Mouse (Mus musculus) hindbrain, postnatal 0 days (tissue): Measurements from ENCODE around the gene Cntf. TPM values are rescaled to one million over a fixed set of nuclear protein-coding genes. Genes with fewer than 3 reads are reported as not detected.

Source experiments
- ATAC-seq: fragments of 200-750 bp; cut with Nextera tagmentation; 2 replicates; pipeline ENCODE4 v1.8.0; 2017; ENCODE audit warnings: mild to moderate bottlenecking, moderate TSS enrichment, moderate library complexity
- DNase-seq: peaks from one replicate; pipeline ENCODE4 v3.0.0-alpha.2; 2015; ENCODE audit warnings: low spot score
- H3K27ac ChIP-seq: fragments of 300-500 bp; sonication (generic); 2 replicates; pipeline ENCODE4 v1.5.1; 2014; ENCODE audit warnings: mild to moderate bottlenecking
- H3K27me3 ChIP-seq: fragments of 300-500 bp; sonication (generic); 2 replicates; pipeline ENCODE4 v1.6.1; 2014; ENCODE audit warnings: low read length, mixed read lengths; ENCODE audit not compliant: insufficient read depth
- H3K36me3 ChIP-seq: fragments of 300-500 bp; sonication (generic); 2 replicates; pipeline ENCODE4 v1.6.1; 2014; ENCODE audit warnings: low read length, mixed read lengths; ENCODE audit not compliant: insufficient read depth
- H3K4me1 ChIP-seq: fragments of 300-500 bp; sonication (generic); 2 replicates; pipeline ENCODE4 v1.6.1; 2014; ENCODE audit warnings: antibody characterized with exemption, low read length, mixed read lengths; ENCODE audit not compliant: insufficient read depth
- H3K4me2 ChIP-seq: fragments of 300-500 bp; sonication (generic); 2 replicates; pipeline ENCODE4 v1.6.1; 2014; ENCODE audit warnings: low read depth, mild to moderate bottlenecking, low read length, moderate library complexity, mixed read lengths
- H3K4me3 ChIP-seq: fragments of 300-500 bp; sonication (generic); 2 replicates; pipeline ENCODE4 v1.5.1; 2014; ENCODE audit warnings: low read length
- H3K9ac ChIP-seq: fragments of 300-500 bp; sonication (generic); replicated peaks from 2 replicates; pipeline ENCODE4 v1.6.1; 2014; ENCODE audit warnings: mild to moderate bottlenecking, low read length, moderate library complexity, mixed read lengths
- H3K9me3 ChIP-seq: fragments of 300-500 bp; sonication (generic); 2 replicates; pipeline ENCODE4 v1.6.1; 2016; ENCODE audit warnings: low read length, mixed read lengths
- CTCF ChIP-seq: IDR thresholded peaks from 2 replicates; pipeline ENCODE4 v1.5.1; 2016; ENCODE audit warnings: antibody characterized with exemption, control low read depth, low read depth
- WGBS: fragments of 180-500 bp; shearing (Covaris S2); extraction: QIAGEN DNeasy Blood & Tissue Kit; methylation state at CpG from one replicate; pipeline ENCODE4 v1.1.7; 2014; 5-methylcytosine and 5-hydroxymethylcytosine counted together
- polyA plus RNA-seq: library from polyadenylated mRNA; unstranded; fragments of >200 nt; fragmentation: Nextera tagmentation; extraction: Ambion mirVana; gene quantifications from 2 replicates; pipeline ENCODE4 v1.2.1, GENCODE M21; 2015
- total RNA-seq: library from RNA; depleted of rRNA; stranded (reverse); fragments of >200 nt; gene quantifications from 2 replicates; pipeline ENCODE4 v1.2.3, GENCODE M21; 2014

Cntf gene
- total and polyA plus RNA-seq, 2 experiments from 2014 or later = 0.42 to 1.5 TPM

DNA sequence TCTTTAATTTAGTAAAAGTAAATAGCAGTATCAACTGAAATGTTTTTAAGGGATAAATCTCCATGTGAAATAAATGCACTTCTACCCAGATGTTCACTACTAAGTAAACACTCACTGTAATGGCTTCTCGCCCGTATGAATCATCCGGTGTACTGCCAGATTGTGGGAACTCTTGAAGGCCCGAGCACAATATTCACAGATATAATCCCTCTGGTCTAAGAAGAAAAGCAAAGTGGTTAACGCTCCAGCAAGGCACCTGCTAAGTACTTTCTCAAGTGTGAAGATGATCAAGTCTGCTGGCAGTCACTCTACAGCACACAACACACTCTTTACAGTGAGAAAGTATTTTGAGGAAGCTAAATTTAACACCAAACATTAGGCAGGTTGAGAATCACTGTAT is 5.5 kb upstream of the Cntf start:
- peaks cover 31% of the 10 kb centered on the region; the same call in 1 of the 2 replicates for H3K36me3 ChIP-seq

DNA sequence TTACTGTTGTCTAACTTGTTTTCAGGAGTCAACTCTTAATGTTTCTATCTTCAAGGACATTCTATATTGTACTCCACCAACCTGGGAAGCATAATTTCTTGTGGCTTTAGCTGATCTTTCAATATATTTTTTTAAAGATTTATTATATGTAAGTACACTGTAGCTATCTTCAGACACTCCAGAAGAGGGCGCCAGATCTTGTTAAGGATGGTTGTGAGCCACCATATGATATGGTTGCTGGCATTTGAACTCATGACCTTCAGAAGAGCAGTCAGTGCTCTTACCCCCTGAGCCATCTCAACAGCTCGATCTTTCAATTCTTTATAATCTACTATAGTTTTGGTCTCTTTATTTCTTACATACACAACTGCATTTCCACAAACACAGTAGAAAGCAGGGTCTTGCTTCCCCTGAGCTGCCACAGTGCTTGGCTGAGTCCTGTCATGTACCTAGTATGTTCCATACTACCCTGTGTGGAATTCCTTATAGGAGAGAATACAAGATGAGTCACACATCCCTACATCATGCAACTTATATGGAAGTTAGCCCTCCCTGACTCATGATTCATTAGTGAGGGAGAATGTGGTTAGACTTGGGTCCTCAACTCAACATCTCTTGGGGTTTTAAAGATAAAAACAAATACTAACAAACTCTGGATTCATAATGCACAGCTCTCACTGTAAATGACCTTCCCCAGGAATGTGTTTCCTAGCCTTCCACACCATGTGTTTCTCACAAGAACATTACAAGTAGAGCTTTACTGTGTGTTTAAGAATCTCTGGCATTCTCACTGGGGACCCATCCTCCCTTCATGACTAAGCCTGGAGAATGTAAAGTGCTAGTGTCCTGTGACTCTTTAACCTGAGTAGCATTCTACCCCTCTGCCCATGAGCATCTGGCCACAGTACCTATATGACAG is 3.0 kb downstream of the Cntf start:
- 61% methylated on average over 2 of the region's 2 CpGs for WGBS
- Histone ChIP-seq H3K9me3 (no peaks in the 10 kb centered on the region), H3K27me3 (no peaks in the 10 kb centered on the region), H3K4me1 (no peaks in the 10 kb centered on the region), H3K27ac (no peak overlapping the region), H3K9ac (no peak overlapping the region), H3K36me3 (peaks cover 25% of the 10 kb centered on the region), H3K4me2 (no peak overlapping the region), H3K4me3 (no peak overlapping the region)
- peak; percentile 34; the same call in 1 of the 2 replicates for TF ChIP-seq CTCF
- ATAC-seq (no peak), DNase-seq (no peak)

More for the DNA sequence above, 5.5 kb upstream of the Cntf start:
- DNase-seq = no peak
- Histone ChIP-seq H3K9ac (no peak overlapping the region), H3K9me3 (no peaks in the 10 kb centered on the region), H3K4me2 (no peak overlapping the region), H3K4me1 (no peaks in the 10 kb centered on the region), H3K27ac (no peak overlapping the region), H3K4me3 (no peak overlapping the region), H3K27me3 (no peaks in the 10 kb centered on the region)
- WGBS = 88% methylated on average over 5 of the region's 5 CpGs
- TF ChIP-seq CTCF = no peak
- no peak for ATAC-seq

DNA sequence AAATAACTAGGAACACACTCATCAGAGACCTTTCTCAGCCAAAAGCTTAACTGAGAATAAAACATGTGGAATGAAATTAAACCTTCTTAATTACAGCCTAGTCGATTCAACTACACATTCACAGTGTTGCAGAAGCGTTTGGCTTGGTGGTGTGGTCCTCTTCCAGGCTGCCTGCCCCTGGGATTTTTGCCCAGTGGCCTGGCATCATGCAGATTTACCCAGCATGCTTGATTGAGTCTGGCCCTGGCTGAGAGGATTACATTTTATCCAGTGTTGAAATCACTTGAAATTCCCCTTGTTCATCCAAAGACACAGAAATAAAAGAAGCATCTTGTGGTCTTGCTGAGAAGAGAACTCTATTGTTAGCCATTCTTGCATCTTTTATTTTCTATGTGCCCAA is 5.8 kb downstream of the Cntf start:
- no peaks in the 10 kb centered on the region for H3K9me3 ChIP-seq
- H3K4me3 ChIP-seq = no peak overlapping the region
- 32% methylated on average over 2 of the region's 2 CpGs for WGBS
- ATAC-seq = peak; percentile 69; the same call in 1 of the 2 replicates
- no peak overlapping the region for H3K9ac ChIP-seq
- H3K27me3 ChIP-seq = no peaks in the 10 kb centered on the region
- H3K36me3 ChIP-seq = peaks cover 22% of the 10 kb centered on the region
- DNase-seq = peak; percentile 70
- no peak for TF ChIP-seq CTCF
- H3K27ac ChIP-seq = no peak overlapping the region
- no peaks in the 10 kb centered on the region for H3K4me1 ChIP-seq
- no peak overlapping the region for H3K4me2 ChIP-seq

DNA sequence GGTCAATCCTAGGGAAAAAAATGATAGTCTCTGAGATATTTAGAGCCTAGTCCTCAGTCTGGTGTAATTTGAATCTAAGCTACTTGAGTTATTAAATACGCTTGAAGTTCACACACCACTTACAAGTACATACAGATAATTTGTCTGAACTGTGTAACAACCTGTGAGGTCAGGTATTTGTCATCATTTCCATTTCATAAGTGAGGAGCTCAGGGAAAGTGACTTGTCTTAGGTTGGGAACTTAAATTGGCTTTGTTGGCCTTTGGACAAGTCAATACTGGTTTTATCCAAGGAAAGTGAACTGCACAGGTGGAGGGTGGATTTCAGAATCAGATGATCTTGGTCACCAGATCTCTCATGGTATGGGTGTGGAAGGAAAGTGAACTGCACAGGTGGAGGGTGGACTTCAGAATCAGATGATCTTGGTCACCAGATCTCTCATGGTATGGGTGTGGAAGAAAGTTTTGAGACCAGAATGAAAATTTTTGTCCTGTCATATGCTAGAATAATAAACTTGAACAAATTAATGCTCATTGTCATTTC is 6.4 kb downstream of the Cntf start:
- Histone ChIP-seq H3K9ac (no peak overlapping the region), H3K27me3 (no peaks in the 10 kb centered on the region), H3K9me3 (no peaks in the 10 kb centered on the region), H3K27ac (no peak overlapping the region), H3K4me1 (no peaks in the 10 kb centered on the region), H3K4me2 (no peak overlapping the region), H3K4me3 (no peak overlapping the region), H3K36me3 (peaks cover 16% of the 10 kb centered on the region)
- no peak for DNase-seq
- no peak for ATAC-seq
- 92% methylated on average over 1 of the region's 1 CpGs for WGBS
- TF ChIP-seq CTCF = no peak

DNA sequence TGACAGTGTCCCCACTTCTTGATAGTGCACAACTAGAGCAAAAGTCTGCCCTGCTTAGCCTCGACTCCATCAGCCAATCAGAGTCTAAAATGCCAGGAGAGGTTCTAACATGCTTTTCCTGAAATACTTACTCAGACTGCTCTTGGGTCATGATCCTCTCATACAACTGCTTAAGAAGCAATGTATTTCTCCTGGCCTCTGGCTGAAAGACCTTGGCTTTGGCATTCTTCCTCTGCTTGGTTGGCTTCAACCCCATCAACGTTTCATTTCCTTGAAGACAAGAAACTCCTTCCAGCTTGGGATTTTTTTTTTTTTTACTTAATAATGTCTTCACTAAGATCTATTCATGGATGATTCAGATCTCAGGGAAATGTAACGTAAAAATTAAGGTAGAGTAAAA is 9.1 kb downstream of the Cntf start:
- Histone ChIP-seq H3K36me3 (no peaks in the 10 kb centered on the region), H3K9me3 (no peaks in the 10 kb centered on the region), H3K4me2 (no peak overlapping the region), H3K27me3 (no peaks in the 10 kb centered on the region), H3K4me3 (no peak overlapping the region), H3K9ac (no peak overlapping the region), H3K4me1 (no peaks in the 10 kb centered on the region), H3K27ac (no peak overlapping the region)
- DNase-seq (no peak), ATAC-seq (no peak)
- 79% methylated on average over 3 of the region's 3 CpGs for WGBS
- TF ChIP-seq CTCF = no peak

DNA sequence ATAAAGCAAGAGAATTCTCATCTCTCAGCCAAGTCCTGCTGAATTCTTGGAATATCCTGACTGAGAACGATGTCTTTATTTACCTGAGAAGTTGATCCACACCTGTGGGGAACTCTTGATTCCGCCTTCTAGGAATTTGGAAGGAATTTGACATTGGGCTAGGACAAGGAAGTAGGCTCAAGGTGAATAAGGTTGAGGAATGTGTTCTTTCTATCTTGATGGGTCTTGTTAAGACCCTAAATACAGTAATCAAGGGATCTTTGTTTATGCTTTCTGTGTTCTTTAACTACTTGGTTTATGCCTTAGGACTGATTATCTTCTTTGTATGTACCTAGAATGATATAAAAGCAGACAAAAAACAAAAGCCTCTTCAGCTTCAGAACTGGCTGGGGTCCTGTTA is 33.5 kb downstream of the Cntf start:
- H3K9me3 ChIP-seq = no peaks in the 10 kb centered on the region
- DNase-seq = no peak
- no peak overlapping the region for H3K4me2 ChIP-seq
- H3K4me1 ChIP-seq = no peaks in the 10 kb centered on the region
- no peaks in the 10 kb centered on the region for H3K27me3 ChIP-seq
- TF ChIP-seq CTCF = no peak
- 83% methylated on average over 2 of the region's 2 CpGs for WGBS
- no peak overlapping the region for H3K9ac ChIP-seq
- ATAC-seq = no peak
- H3K36me3 ChIP-seq = no peaks in the 10 kb centered on the region
- no peak overlapping the region for H3K27ac ChIP-seq
- no peak overlapping the region for H3K4me3 ChIP-seq

DNA sequence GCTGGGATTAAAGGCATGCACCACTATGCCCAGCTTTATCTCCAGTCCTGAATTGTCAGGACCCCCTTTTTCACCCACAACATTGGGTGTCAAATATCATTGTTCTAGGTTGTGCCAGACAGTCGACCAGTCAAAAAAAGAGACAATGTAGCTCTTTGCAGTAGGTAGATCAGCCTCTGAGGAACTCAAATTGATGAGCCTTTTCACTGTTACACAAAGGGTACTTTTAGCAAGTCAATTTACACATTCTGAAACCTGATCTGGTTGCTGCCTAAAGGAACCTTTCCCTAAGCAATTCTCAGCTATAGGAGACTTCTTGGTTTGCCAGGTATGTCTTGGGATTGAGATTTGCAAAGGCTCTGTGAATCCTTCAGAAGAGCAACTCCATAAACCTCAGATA is 34.4 kb downstream of the Cntf start:
- Histone ChIP-seq H3K36me3 (no peaks in the 10 kb centered on the region), H3K27me3 (no peaks in the 10 kb centered on the region), H3K4me3 (no peak overlapping the region), H3K4me1 (no peaks in the 10 kb centered on the region), H3K9me3 (no peaks in the 10 kb centered on the region), H3K27ac (no peak overlapping the region), H3K4me2 (no peak overlapping the region), H3K9ac (no peak overlapping the region)
- no peak for DNase-seq
- 42% methylated on average over 1 of the region's 1 CpGs for WGBS
- ATAC-seq = no peak
- TF ChIP-seq CTCF = no peak
